Mouse (Mus musculus): ENCODE results near the gene Tekt3. TPM values are rescaled to one million over a fixed set of nuclear protein-coding genes. Genes with fewer than 3 reads are reported as not detected.

Gene Tekt3
- total RNA-seq, 2 experiments from 2014 or later = not detected

Other genes with a start within 250 kb of the Tekt3 start
- 10 to 100 TPM in 1 of 2 experiments, 1 to 10 TPM in 1; 9.9 to 11.7 TPM for gene Trim16, start 241.4 kb upstream of the Tekt3 start, total RNA-seq (2021)
- gene Fbxw10, start 214.6 kb upstream of the Tekt3 start, total RNA-seq (2021) = 1 to 10 TPM; 2.0 to 2.5 TPM
- gene Tvp23b, start 182.2 kb upstream of the Tekt3 start, total RNA-seq (2021) = 10 to 100 TPM; 34.4 to 41.1 TPM
- under 1 TPM in 1 of 2 experiments, not detected in 1; 0.73 TPM for gene Cdrt4, start 110.5 kb upstream of the Tekt3 start, total RNA-seq (2021)
- gene Pmp22, start 67.3 kb downstream of the Tekt3 start, total RNA-seq (2021) = 100 to 1,000 TPM; 159 to 178 TPM